16 mouse cellular contexts compared by ENCODE assay signal in genomic region chr1:121280501-121280900, GRCm38 (mm10). TPM values are rescaled to one million over a fixed set of nuclear protein-coding genes. Genes with fewer than 3 reads are reported as not detected.
A peak's percentile ranks its signal among the peaks of the same experiment; 100 is the strongest.
DNase-seq lines count a peak whose midpoint lies in the region; ATAC-seq and TF ChIP-seq lines count a peak whose summit lies in the region.
"Had no signal": no experiment of that assay in that cellular context is flagged by ENCODE, and none has a peak within 500 bp of the region (broad histone marks: within the 10 kb centered on the region; RNA-seq: fewer than 3 reads in every experiment).

No protein-coding gene starts in this region.

- ATAC-seq in Patski, result no peak
- ATAC-seq: forebrain, postnatal 0 days; inflammation-experienced regulatory T-cells, adult 6 months had no signal

- CTCF ChIA-PET in Patski (lab: Charles Lee), result no interaction called here

- peak; percentile 44 for DNase-seq in left cerebral cortex, postnatal 4 days
- no peak for DNase-seq in left cerebral cortex, adult 18-20 months (ENCODE audit: low spot score in 2 of 2)
- DNase-seq in Patski (ENCODE audit: low read depth, low spot score), result peak; percentile 20
- peak; percentile 77 for DNase-seq in adrenal gland, postnatal 14 days
- peak; percentile 32 for DNase-seq in skeletal muscle tissue, adult 2 months (ENCODE audit: low read depth, low spot score)
- DNase-seq in kidney, postnatal 4 days, result no peak
- DNase-seq in cerebellum, adult 8-10 months, result no peak
- DNase-seq: cerebellum, adult 11 months; cerebellum, postnatal 36 days; forebrain, postnatal 0 days; layer of hippocampus, postnatal 36 days; thymus, adult 2 months had no signal

- intact Hi-C loops in left cerebral cortex, postnatal 4 days (cut with DNase I), result no loop called here

- POLR2A ChIA-PET in Patski (lab: Charles Lee), result no interaction called here

- H3K27me3 ChIP-seq in Patski, result no peaks in the 10 kb centered on the region
- H3K27me3 ChIP-seq: heart, embryonic 15.5 days; kidney, embryonic 15.5 days; lung, embryonic 15.5 days had no signal

- no peak for TF ChIP-seq CTCF in Patski (IDR thresholded peaks at IDR 0.05)

- in situ Hi-C loops in Patski (cut with MboI; ENCODE audit: low pct_unique_long_range_greater_than_20kb), result no loop called here

RNA-seq across cellular contexts. Expression of gene Insig2, which starts 51.9 kb away (rescaled TPM):
- 10 to 100 TPM; 23.9 to 29.0 TPM for total RNA-seq in left cerebral cortex, postnatal 4 days (2021)
- 10 to 100 TPM; 58.3 to 68.1 TPM for total RNA-seq in left cerebral cortex, adult 18-20 months (2021)
- polyA plus RNA-seq in Patski (2021), result 94.8 TPM
- 49.2 and 57.3 TPM in 2 replicates for total RNA-seq in adrenal gland, postnatal 14 days (2021)

Comparison
In these comparisons a context has a peak if more than half of its experiments do, and no peak if none do; other contexts are left out.
1. DNase-seq: peak in left cerebral cortex, postnatal 4 days (single experiment), Patski (single experiment), adrenal gland, postnatal 14 days (single experiment) and skeletal muscle tissue, adult 2 months (single experiment); none in left cerebral cortex, adult 18-20 months (0 of 2), kidney, postnatal 4 days (0 of 2) and cerebellum, adult 8-10 months (single experiment).